Mouse (Mus musculus) MEL (cell line): ENCODE results near the gene Srsf1. TPM values are rescaled to one million over a fixed set of nuclear protein-coding genes. Genes with fewer than 3 reads are reported as not detected.

ENCODE experiments used
- DNase-seq: peaks from one replicate; pipeline ENCODE4 v3.0.0; 2011; ENCODE audit warnings: low read depth, low spot score
- H3K27ac ChIP-seq: 2 replicates; pipeline ENCODE4 v1.5.1; 2012; ENCODE audit warnings: low read depth, mild to moderate bottlenecking, control low read depth, low read length, moderate library complexity; ENCODE audit not compliant: control insufficient read depth
- H3K27me3 ChIP-seq, 2 experiments: fragments of 150-350 bp in 1 of 2; sonication (generic) in 1 of 2; 2 replicates each; pipeline ENCODE4 v1.6.1; 2012; ENCODE audit warnings: low read length in 2 of 2, mild to moderate bottlenecking in 2 of 2, improper control_type of control experiment in 1 of 2, moderate library complexity in 1 of 2; ENCODE audit not compliant: insufficient read depth in 2 of 2, control insufficient read depth in 1 of 2
- H3K36me3 ChIP-seq, 2 experiments: 2 replicates each; pipeline ENCODE4 v1.6.1; 2012 to 2014; ENCODE audit warnings: low read length in 2 of 2, improper control_type of control experiment in 1 of 2, inconsistent platforms in 1 of 2, mild to moderate bottlenecking in 1 of 2; ENCODE audit not compliant: insufficient read depth in 2 of 2, control insufficient read depth in 1 of 2
- H3K4me1 ChIP-seq, 2 experiments: fragments of 150-350 bp in 1 of 2; sonication (generic) in 1 of 2; 2 replicates each; pipeline ENCODE4 v1.6.1; 2012; ENCODE audit warnings: low read length in 2 of 2, improper control_type of control experiment in 1 of 2, mild to moderate bottlenecking in 1 of 2; ENCODE audit not compliant: insufficient read depth in 2 of 2, control insufficient read depth in 1 of 2
- H3K4me3 ChIP-seq, 2 experiments: fragments of 150-350 bp in 1 of 2; sonication (generic) in 1 of 2; 2 replicates each; pipeline ENCODE4 v1.5.1; 2012; ENCODE audit warnings: low read depth in 2 of 2, low read length in 2 of 2, mild to moderate bottlenecking in 2 of 2, moderate library complexity in 2 of 2, control low read depth in 1 of 2, improper control_type of control experiment in 1 of 2; ENCODE audit not compliant: control insufficient read depth in 1 of 2, insufficient read depth in 1 of 2
- H3K79me2 ChIP-seq: 2 replicates; pipeline ENCODE4 v1.6.1; 2012; ENCODE audit warnings: mild to moderate bottlenecking, low read length, moderate library complexity; ENCODE audit not compliant: control insufficient read depth, poor library complexity, insufficient read depth
- H3K9ac ChIP-seq: 2 replicates; pipeline ENCODE4 v1.6.1; 2012; ENCODE audit warnings: low read depth, mild to moderate bottlenecking, control low read depth, low read length, moderate library complexity; ENCODE audit not compliant: control insufficient read depth, poor library complexity, severe bottlenecking
- H3K9me3 ChIP-seq: fragments of 150-350 bp; sonication (generic); replicated peaks from 2 replicates; pipeline ENCODE4 v1.6.1; 2012; ENCODE audit warnings: mild to moderate bottlenecking, low read length, improper control_type of control experiment, moderate library complexity; ENCODE audit not compliant: insufficient read depth
- CTCF ChIP-seq, 3 experiments: IDR thresholded peaks in 2 of 3; conservative IDR thresholded peaks in 1 of 3; 2 replicates each; pipeline ENCODE4 v1.5.1; 2011 to 2012; ENCODE audit warnings: low read length in 3 of 3, low read depth in 2 of 3, mild to moderate bottlenecking in 2 of 3, improper control_type of control experiment in 1 of 3, inconsistent platforms in 1 of 3, mixed read lengths in 1 of 3, moderate library complexity in 1 of 3; ENCODE audit not compliant: control insufficient read depth in 1 of 3, insufficient read depth in 1 of 3, poor library complexity in 1 of 3, severe bottlenecking in 1 of 3
- ELF1 ChIP-seq: IDR thresholded peaks from 2 replicates; pipeline ENCODE4 v1.6.1; 2014; ENCODE audit warnings: low read depth, mild to moderate bottlenecking, inconsistent platforms, low read length, improper control_type of control experiment, moderate library complexity
- EP300 ChIP-seq, 2 experiments: IDR thresholded peaks; 2 replicates each; pipeline ENCODE4 v1.6.1; 2011; ENCODE audit warnings: improper control_type of control experiment in 2 of 2, low read length in 2 of 2, low read depth in 1 of 2, mild to moderate bottlenecking in 1 of 2
- GABPA ChIP-seq: IDR thresholded peaks from 2 replicates; pipeline ENCODE4 v1.6.1; 2012; ENCODE audit warnings: low read depth, mild to moderate bottlenecking, inconsistent platforms, low read length, improper control_type of control experiment, moderate library complexity
- HCFC1 ChIP-seq: IDR thresholded peaks from 2 replicates; pipeline ENCODE4 v1.6.1; 2012; ENCODE audit warnings: low read depth, mild to moderate bottlenecking, inconsistent platforms, low read length, improper control_type of control experiment, moderate library complexity
- KAT2A ChIP-seq: conservative IDR thresholded peaks from 2 replicates; pipeline ENCODE4 v1.6.1; 2012; ENCODE audit warnings: low read depth, low read length, improper control_type of control experiment, inconsistent platforms
- MAZ ChIP-seq: IDR thresholded peaks from 2 replicates; pipeline ENCODE4 v1.6.1; 2012; ENCODE audit warnings: low read depth, mild to moderate bottlenecking, inconsistent platforms, low read length, improper control_type of control experiment
- MYB ChIP-seq: IDR thresholded peaks from 2 replicates; pipeline ENCODE4 v1.6.1; 2011; ENCODE audit warnings: mild to moderate bottlenecking, low read depth, low read length, improper control_type of control experiment
- MYC ChIP-seq: IDR thresholded peaks from 2 replicates; pipeline ENCODE4 v1.6.1; 2011; ENCODE audit warnings: low read depth, mild to moderate bottlenecking, low read length, improper control_type of control experiment, moderate library complexity
- POLR2AphosphoS2 ChIP-seq: IDR thresholded peaks from 2 replicates; pipeline ENCODE4 v1.6.1; 2011; ENCODE audit warnings: low read length, improper control_type of control experiment
- RAD21 ChIP-seq: IDR thresholded peaks from 2 replicates; pipeline ENCODE4 v1.6.1; 2011; ENCODE audit warnings: mild to moderate bottlenecking, low read depth, low read length, improper control_type of control experiment
- RCOR1 ChIP-seq: IDR thresholded peaks from 2 replicates; pipeline ENCODE4 v1.6.1; 2012; ENCODE audit warnings: low read depth, mild to moderate bottlenecking, inconsistent platforms, low read length, improper control_type of control experiment
- SIN3A ChIP-seq: IDR thresholded peaks from 2 replicates; pipeline ENCODE4 v1.6.1; 2012; ENCODE audit warnings: low read length, improper control_type of control experiment, inconsistent platforms
- UBTF ChIP-seq: IDR thresholded peaks from 2 replicates; pipeline ENCODE4 v1.6.1; 2012; ENCODE audit warnings: low read depth, mild to moderate bottlenecking, inconsistent platforms, low read length, improper control_type of control experiment, moderate library complexity, borderline replicate concordance; ENCODE audit not compliant: insufficient read depth
- ZC3H11A ChIP-seq: IDR thresholded peaks from 2 replicates; pipeline ENCODE4 v1.6.1; 2012; ENCODE audit warnings: low read depth, mild to moderate bottlenecking, inconsistent platforms, low read length, improper control_type of control experiment
- ZKSCAN1 ChIP-seq: IDR thresholded peaks from 2 replicates; pipeline ENCODE4 v1.6.1; 2012; ENCODE audit warnings: low read depth, mild to moderate bottlenecking, inconsistent platforms, low read length, improper control_type of control experiment, moderate library complexity
- ZNF384 ChIP-seq: IDR thresholded peaks from 2 replicates; pipeline ENCODE4 v1.6.1; 2012; ENCODE audit warnings: low read depth, mild to moderate bottlenecking, inconsistent platforms, low read length, improper control_type of control experiment
- polyA plus RNA-seq, 2 experiments: library from polyadenylated mRNA; stranded (reverse) in 1 of 2; unstranded in 1 of 2; fragments of >175 nt in 1 of 2; fragments of >200 nt in 1 of 2; gene quantifications; 2 replicates each; pipeline versions ENCODE4 v1.2.1 to v1.2.4; 2012; ENCODE audit warnings: low replicate concordance in 2 of 2, low read depth in 1 of 2; ENCODE audit not compliant: insufficient read length in 2 of 2, insufficient read depth in 1 of 2, missing spikeins in 1 of 2
- total RNA-seq: library from RNA; depleted of rRNA; stranded (reverse); fragments of 300-350 nt; gene quantifications from 2 replicates; pipeline ENCODE4 v1.2.3, GENCODE M21; 2012

Gene Srsf1
- total and polyA plus RNA-seq, 3 experiments: 421 to 596 (median 431) TPM

DNA sequence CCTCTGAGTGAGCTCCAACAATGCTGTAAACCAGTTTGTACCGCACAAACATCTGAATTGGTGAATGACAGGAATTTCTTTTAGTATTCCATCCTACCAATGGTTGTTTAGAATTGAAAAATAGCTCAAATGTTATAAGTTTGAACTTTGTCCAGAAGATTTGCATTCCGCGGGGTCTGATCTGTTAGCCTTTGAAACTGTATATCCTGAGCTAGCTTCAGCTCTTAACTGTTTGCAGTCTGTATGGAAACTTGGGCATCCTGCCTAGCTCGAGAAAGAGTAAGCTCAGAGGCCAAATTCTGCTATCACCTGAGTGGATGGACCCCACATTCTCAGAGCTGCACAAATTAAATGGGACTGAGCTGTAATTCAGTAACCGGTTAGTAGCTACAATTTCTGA is 23.9 kb downstream of the Srsf1 start:
- peaks cover 14 to 21% of the 10 kb centered on the region in 2 experiments for H3K36me3 ChIP-seq

DNA sequence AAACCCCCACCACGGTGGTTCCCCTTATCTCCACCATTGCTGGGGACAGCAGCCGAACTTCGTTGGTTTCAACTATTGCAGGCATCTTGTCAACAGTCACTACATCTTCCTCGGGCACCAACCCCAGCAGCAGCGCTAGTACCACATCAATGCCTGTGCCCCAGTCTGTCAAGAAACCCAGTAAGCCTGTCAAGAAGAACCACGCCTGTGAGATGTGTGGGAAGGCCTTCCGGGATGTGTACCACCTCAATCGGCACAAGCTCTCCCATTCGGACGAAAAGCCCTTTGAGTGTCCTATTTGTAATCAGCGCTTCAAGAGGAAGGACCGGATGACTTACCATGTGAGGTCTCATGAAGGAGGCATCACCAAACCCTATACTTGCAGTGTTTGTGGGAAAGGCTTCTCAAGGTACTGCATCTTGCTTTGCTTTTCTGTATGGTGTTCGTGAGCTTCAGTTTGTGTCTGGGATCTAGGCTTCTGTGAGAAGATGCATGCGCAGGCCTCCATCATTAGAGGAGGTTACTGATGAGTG is 26.2 kb downstream of the Srsf1 start:
- Histone ChIP-seq H3K27me3 (no peaks in the 10 kb centered on the region), H3K9me3 (no peaks in the 10 kb centered on the region)
- TF ChIP-seq EP300 (IDR thresholded peaks at IDR 0.05; ENCODE audit: low read depth in 1 of 2, low read length in 2 of 2): no peak
- TF ChIP-seq ZNF384: no peak
- TF ChIP-seq RAD21: no peak
- no peak for TF ChIP-seq POLR2AphosphoS2
- TF ChIP-seq SIN3A: no peak
- TF ChIP-seq, all 39 proteins: peak for 0
- Histone ChIP-seq H3K4me3 (no peak overlapping the region), H3K27ac (no peak overlapping the region), H3K4me1 (peaks cover 9 to 18% of the 10 kb centered on the region in 2 experiments), H3K9ac (no peak overlapping the region), H3K36me3 (peaks cover 16 to 22% of the 10 kb centered on the region in 2 experiments), H3K79me2 (peaks cover 38% of the 10 kb centered on the region)
- no peak for DNase-seq

More for the DNA sequence above, 23.9 kb downstream of the Srsf1 start:
- H3K79me2 ChIP-seq: peaks cover 44% of the 10 kb centered on the region
- TF ChIP-seq KAT2A: no peak
- TF ChIP-seq CTCF (IDR thresholded peaks at IDR 0.05 in 2 of 3, conservative IDR thresholded peaks at IDR 0.05 in 1 of 3; ENCODE audit: control insufficient read depth in 1 of 3, insufficient read depth in 1 of 3, low read depth in 2 of 3, low read length in 3 of 3, poor library complexity in 1 of 3, severe bottlenecking in 1 of 3): no peak
- no peak for TF ChIP-seq ZC3H11A
- no peak for TF ChIP-seq UBTF
- TF ChIP-seq MYB: no peak
- TF ChIP-seq GABPA: no peak
- TF ChIP-seq ELF1: no peak
- no peak for TF ChIP-seq MAZ
- no peak for TF ChIP-seq RCOR1
- no peak for DNase-seq
- H3K9me3 ChIP-seq: no peaks in the 10 kb centered on the region
- no peak overlapping the region for H3K27ac ChIP-seq
- no peaks in the 10 kb centered on the region for H3K27me3 ChIP-seq
- no peak overlapping the region for H3K9ac ChIP-seq
- no peak overlapping the region for H3K4me3 ChIP-seq
- H3K4me1 ChIP-seq: peaks cover 14 to 18% of the 10 kb centered on the region in 2 experiments

DNA sequence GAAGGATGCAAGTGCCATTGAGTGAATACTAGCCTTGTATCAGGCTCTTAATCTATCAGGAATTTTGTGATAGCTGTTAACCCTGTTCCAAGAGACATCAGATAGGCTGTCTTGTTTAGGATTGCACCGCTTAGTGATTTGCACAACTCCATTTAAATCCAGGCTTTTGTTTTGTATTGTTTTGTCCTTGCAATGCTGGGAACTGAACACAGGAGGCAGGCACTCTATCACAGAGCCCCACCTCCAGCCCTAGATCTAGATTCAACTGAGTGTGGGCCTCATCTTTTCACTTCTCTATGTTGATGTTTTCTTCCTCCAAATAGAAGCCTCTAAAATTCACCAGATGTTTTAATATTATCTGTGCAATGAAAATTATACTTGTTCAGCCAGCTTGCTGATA is 28.5 kb downstream of the Srsf1 start:
- Histone ChIP-seq H3K79me2 (peaks cover 23% of the 10 kb centered on the region), H3K9me3 (no peaks in the 10 kb centered on the region), H3K4me1 (peaks cover 0 to 2% of the 10 kb centered on the region in 2 experiments; a peak in 2 of 4 replicates), H3K4me3 (no peak overlapping the region), H3K9ac (no peak overlapping the region)
- TF ChIP-seq MYC: no peak
- TF ChIP-seq CTCF (IDR thresholded peaks at IDR 0.05 in 2 of 3, conservative IDR thresholded peaks at IDR 0.05 in 1 of 3; ENCODE audit: control insufficient read depth in 1 of 3, insufficient read depth in 1 of 3, low read depth in 2 of 3, low read length in 3 of 3, poor library complexity in 1 of 3, severe bottlenecking in 1 of 3): peak in 2 of 3 experiments; percentile 16 to 21; a peak in 3 of 6 replicates
- no peak for TF ChIP-seq UBTF
- TF ChIP-seq HCFC1: no peak
- no peak for TF ChIP-seq ZKSCAN1
- TF ChIP-seq MYB: no peak
- TF ChIP-seq, all 39 proteins: peak for 1
- no peak overlapping the region for H3K27ac ChIP-seq
- H3K27me3 ChIP-seq: no peaks in the 10 kb centered on the region
- peak; percentile 47 for DNase-seq
- H3K36me3 ChIP-seq: peaks cover 1 to 33% of the 10 kb centered on the region in 2 experiments
